Mouse (Mus musculus) R1 (cell line): Measurements from ENCODE around the gene Ccng2.

Experiments used
- DNase-seq: peaks from one replicate; pipeline ENCODE4 v3.0.0-alpha.2; 2018; ENCODE audit warnings: low read depth, low spot score

The Ccng2 gene

GRCm38 (mm10) chr5:93263396-93264075, 3.5 kb upstream of the Ccng2 start:
- DNase-seq, result no peak

GRCm38 (mm10) chr5:93264136-93264700, 2.8 kb upstream of the Ccng2 start:
- DNase-seq, result no peak

- DNase-seq, result no peak
Measured at GRCm38 (mm10) chr5:93265164-93265800, 1.8 kb upstream of the Ccng2 start.

GRCm38 (mm10) chr5:93265801-93266580, 1.1 kb upstream of the Ccng2 start:
- no peak for DNase-seq

GRCm38 (mm10) chr5:93267851-93268606, 972 bp downstream of the Ccng2 start:
- DNase-seq, result peak; percentile 95

- DNase-seq, result no peak
Measured at GRCm38 (mm10) chr5:93270095-93270494, 3.0 kb downstream of the Ccng2 start.

- no peak for DNase-seq
Measured at GRCm38 (mm10) chr5:93270721-93271120, 3.7 kb downstream of the Ccng2 start.

- no peak for DNase-seq
Measured at GRCm38 (mm10) chr5:93282446-93283107, 15.5 kb downstream of the Ccng2 start.

GRCm38 (mm10) chr5:93283109-93283508, 16.1 kb downstream of the Ccng2 start:
- peak; percentile 14 for DNase-seq

GRCm38 (mm10) chr5:93288553-93288952, 21.5 kb downstream of the Ccng2 start:
- DNase-seq, result no peak

- DNase-seq, result no peak
Measured at GRCm38 (mm10) chr5:93290282-93290681, 23.2 kb downstream of the Ccng2 start.

- no peak for DNase-seq
Measured at GRCm38 (mm10) chr5:93296341-93296746, 29.3 kb downstream of the Ccng2 start.

GRCm38 (mm10) chr5:93296754-93297153, 29.7 kb downstream of the Ccng2 start:
- no peak for DNase-seq

GRCm38 (mm10) chr5:93297311-93297710, 30.3 kb downstream of the Ccng2 start:
- no peak for DNase-seq

- no peak for DNase-seq
Measured at GRCm38 (mm10) chr5:93305126-93305830, 38.2 kb downstream of the Ccng2 start.

- no peak for DNase-seq
Measured at GRCm38 (mm10) chr5:93308909-93309308, 41.9 kb downstream of the Ccng2 start.

- peak; percentile 24 for DNase-seq
Measured at GRCm38 (mm10) chr5:93323320-93324001, 56.4 kb downstream of the Ccng2 start.
